Mouse (Mus musculus) ES-Bruce4 (cell line): ENCODE data around the gene Wdr24.

Source experiments
- CTCF ChIP-seq: IDR thresholded peaks from one replicate; pipeline ENCODE4 v1.8.1; 2011; ENCODE audit warnings: low read depth, low read length
- POLR2A ChIP-seq: IDR thresholded peaks from one replicate; pipeline ENCODE4 v1.8.1; 2011; ENCODE audit warnings: low read length; ENCODE audit not compliant: insufficient read depth

DNA sequence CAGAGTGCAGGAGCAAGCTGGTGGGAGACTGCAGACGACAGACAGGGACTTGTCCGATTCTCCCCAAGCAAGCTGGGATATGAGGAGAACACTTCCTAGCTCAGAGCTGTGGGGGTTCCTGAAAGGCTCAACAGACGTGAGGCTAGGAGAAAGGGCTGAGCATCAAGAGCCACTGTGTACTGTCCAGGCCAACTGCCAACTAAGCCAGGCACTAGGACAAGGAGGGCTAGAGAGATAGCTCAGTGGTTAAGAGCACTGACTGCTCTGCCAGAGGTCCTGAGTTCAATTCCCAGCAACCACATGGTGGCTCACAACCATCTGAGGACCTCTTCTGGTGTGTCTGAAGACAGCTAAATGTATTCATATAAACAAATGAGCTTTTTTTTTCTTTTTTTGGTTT lies 19.1 kb downstream of the Wdr24 start:
- TF ChIP-seq CTCF (no peak), POLR2A (no peak)
